Mouse (Mus musculus) megakaryocyte, embryonic 14.5 days (primary cell): ENCODE data around the gene Tm9sf1. TPM values are rescaled to one million over a fixed set of nuclear protein-coding genes. Genes with fewer than 3 reads are reported as not detected.

Experiments used
- H3K27me3 ChIP-seq: replicated peaks from 2 replicates; pipeline ENCODE3; 2012; ENCODE audit warnings: inconsistent platforms
- H3K36me3 ChIP-seq: replicated peaks from 2 replicates; pipeline ENCODE3; 2012; ENCODE audit warnings: low read length, inconsistent platforms, mixed read lengths
- H3K4me1 ChIP-seq: 2 replicates; pipeline ENCODE4 v1.6.1; 2012; ENCODE audit warnings: inconsistent platforms
- H3K4me3 ChIP-seq: replicated peaks from 2 replicates; pipeline ENCODE3; 2012; ENCODE audit warnings: moderate library complexity, mild to moderate bottlenecking, inconsistent platforms
- H3K9me3 ChIP-seq: 2 replicates; pipeline ENCODE4 v1.6.1; 2012; ENCODE audit warnings: inconsistent platforms
- FLI1 ChIP-seq: IDR thresholded peaks from 2 replicates; pipeline ENCODE4 v1.6.1; 2012; ENCODE audit warnings: low read length, inconsistent platforms, mixed read lengths
- GATA1 ChIP-seq: IDR thresholded peaks from 3 replicates; pipeline ENCODE4 v1.6.1; 2012; ENCODE audit warnings: mixed read lengths, low read length, inconsistent platforms, borderline replicate concordance
- polyA plus RNA-seq: library from polyadenylated mRNA; stranded (reverse); fragments of >175 nt; gene quantifications from 2 replicates; pipeline ENCODE4 v1.2.3, GENCODE M21; 2012; ENCODE audit warnings: low replicate concordance; ENCODE audit not compliant: insufficient read depth

The Tm9sf1 gene
- polyA plus RNA-seq, 1 experiment = 9.0 TPM

DNA sequence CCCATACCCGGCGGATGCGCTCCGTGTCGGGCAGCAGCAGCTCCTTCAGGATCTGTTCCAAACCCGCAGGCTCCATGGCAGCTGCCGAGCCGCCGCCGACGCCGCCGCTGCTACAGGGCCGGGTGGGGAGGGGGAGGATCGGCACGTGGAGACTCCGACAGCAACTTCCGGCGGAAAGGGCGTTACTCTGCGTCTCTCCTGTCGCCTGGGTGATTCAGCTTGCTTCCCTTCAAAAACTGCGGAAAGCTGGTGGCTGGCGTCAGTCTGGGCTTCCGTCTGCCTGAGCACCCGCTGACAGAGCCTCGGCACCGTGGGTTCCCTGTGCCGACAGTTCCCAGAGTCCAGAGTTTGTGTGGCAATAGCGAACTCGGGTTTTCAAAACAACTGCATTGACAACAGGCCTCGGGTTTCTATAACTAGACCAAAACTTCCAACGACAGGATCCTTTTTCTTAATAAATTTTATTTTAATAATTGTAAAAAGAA lies 8.0 kb downstream of the Tm9sf1 start, which contains the start of gene Ipo4:
Gene Ipo4 (minus strand): TSS at position 435 of the 485 bp plus-strand sequence.
- Histone ChIP-seq H3K9me3 (no peaks in the 10 kb centered on the region), H3K4me1 (peaks cover 42% of the 10 kb centered on the region), H3K4me3 (peak within 1 kb of the TSS; percentile 98), H3K36me3 (peaks cover 84% of the 10 kb centered on the region), H3K27me3 (no peaks in the 10 kb centered on the region)
- no peak for TF ChIP-seq FLI1
- no peak for TF ChIP-seq GATA1

DNA sequence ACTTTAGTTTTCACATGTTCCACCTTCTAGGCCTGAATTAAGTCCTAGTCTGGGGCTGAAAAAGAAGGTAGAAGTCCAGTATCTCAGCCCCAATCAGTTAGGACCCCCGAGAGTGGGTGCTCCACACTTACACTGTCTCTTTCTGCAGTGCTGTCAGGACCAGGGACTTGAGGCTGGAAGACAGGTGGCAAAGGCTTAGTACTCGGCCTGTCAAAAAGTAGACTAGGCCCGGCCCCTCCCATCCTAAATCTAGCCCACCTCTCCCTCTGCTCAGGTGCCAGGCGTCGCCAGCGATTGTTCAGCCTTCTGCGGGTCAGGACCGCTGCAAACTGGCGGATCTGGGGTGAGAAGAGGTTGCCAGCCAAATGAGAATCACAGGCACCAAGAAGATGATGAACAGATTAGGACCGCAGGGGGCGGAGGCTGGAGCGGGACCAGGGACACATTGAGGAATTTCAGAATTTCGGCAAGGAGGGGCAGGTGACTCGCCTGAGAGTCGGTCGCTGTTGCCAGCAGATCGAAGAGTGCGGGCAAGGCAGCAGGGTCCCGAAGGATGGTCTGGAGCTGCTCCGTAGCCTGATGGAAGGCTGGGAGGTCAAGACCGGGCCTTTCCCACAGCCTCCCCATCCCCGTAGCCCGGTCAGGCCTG lies 8.6 kb downstream of the Tm9sf1 start:
- no peaks in the 10 kb centered on the region for H3K27me3 ChIP-seq
- peaks cover 37% of the 10 kb centered on the region for H3K4me1 ChIP-seq
- TF ChIP-seq FLI1 = no peak
- TF ChIP-seq GATA1 = no peak
- peaks cover 84% of the 10 kb centered on the region for H3K36me3 ChIP-seq
- no peaks in the 10 kb centered on the region for H3K9me3 ChIP-seq
- peak overlapping the region; percentile 98 for H3K4me3 ChIP-seq

DNA sequence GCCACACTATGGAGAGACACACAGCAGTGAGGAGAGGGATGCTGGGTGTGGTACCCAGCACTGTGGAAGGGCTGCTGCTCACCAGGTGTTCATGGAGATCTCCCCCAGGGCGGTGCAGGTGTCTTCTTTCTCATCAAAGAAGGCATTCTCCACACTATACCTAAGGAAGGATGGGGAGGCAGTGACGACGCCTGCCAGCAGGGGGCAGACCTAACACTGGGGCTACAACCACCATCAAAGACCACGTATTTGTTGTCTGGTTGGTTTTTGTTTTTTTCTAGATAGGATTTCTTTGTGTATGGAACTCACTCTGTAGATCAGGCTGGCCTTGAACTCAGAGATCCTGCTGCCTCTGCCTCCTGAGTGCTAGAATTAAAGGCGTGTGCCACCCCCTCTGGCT lies 14.3 kb downstream of the Tm9sf1 start:
- Histone ChIP-seq H3K36me3 (peaks cover 99% of the 10 kb centered on the region), H3K9me3 (no peaks in the 10 kb centered on the region), H3K4me3 (no peak overlapping the region), H3K4me1 (peaks cover 16% of the 10 kb centered on the region), H3K27me3 (no peaks in the 10 kb centered on the region)
- TF ChIP-seq FLI1 (no peak), GATA1 (no peak)

- Histone ChIP-seq H3K36me3 (peaks cover 97% of the 10 kb centered on the region), H3K4me3 (peak overlapping the region; percentile 0)
Measured at GRCm38 (mm10) chr14:55628077-55628827, 15.4 kb downstream of the Tm9sf1 start.

DNA sequence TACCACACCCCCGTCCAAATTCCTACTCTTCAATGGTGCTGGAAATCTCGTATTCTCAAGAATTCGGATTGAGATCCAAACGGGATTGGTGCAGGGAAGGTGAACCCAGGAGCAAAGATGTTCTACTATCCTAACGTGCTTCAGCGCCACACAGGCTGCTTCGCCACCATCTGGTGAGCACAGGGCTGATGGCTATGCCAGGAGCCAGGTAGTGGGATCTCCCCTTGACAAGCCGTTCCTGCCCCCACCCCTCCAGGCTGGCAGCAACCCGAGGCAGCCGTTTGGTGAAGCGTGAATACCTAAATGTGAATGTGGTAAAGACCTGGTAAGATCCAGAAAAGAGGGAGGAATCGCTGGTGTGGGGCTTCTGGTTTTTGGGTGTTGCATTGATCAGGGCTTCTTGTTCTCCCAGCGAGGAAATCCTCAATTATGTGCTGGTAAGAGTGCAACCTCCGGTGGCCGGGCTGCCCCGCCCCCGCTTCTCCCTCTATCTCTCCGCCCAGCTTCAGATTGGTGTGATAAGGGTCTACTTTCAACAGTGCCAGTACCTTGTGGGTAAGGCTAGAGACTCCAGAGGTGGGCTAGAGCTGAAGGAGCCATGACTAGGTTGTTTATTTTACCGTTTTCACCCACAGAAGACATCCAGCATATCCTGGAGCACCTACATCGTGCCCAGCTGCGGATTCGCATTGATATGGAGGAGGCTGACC lies 25.0 kb downstream of the Tm9sf1 start:
- peaks cover 30% of the 10 kb centered on the region for H3K4me1 ChIP-seq
- H3K27me3 ChIP-seq = peaks cover 18% of the 10 kb centered on the region
- H3K36me3 ChIP-seq = peaks cover 2% of the 10 kb centered on the region
- TF ChIP-seq GATA1 (no peak), FLI1 (no peak)
- H3K9me3 ChIP-seq = no peaks in the 10 kb centered on the region
- peak overlapping the region; percentile 76 for H3K4me3 ChIP-seq

More at GRCm38 (mm10) chr14:55628077-55628827, 15.4 kb downstream of the Tm9sf1 start:
- TF ChIP-seq GATA1 (no peak), FLI1 (no peak)
- H3K9me3 ChIP-seq = no peaks in the 10 kb centered on the region
- H3K27me3 ChIP-seq = no peaks in the 10 kb centered on the region
- H3K4me1 ChIP-seq = peaks cover 7% of the 10 kb centered on the region; the same call in 1 of the 2 replicates

- Histone ChIP-seq H3K36me3 (no peaks in the 10 kb centered on the region), H3K4me3 (peak within 1 kb of the TSS; percentile 76), H3K27me3 (peaks cover 18% of the 10 kb centered on the region), H3K9me3 (no peaks in the 10 kb centered on the region), H3K4me1 (peaks cover 30% of the 10 kb centered on the region)
- TF ChIP-seq FLI1 (no peak), GATA1 (no peak)
Measured at GRCm38 (mm10) chr14:55617822-55618221, 25.8 kb downstream of the Tm9sf1 start, which contains the start of gene Rec8. TSS of gene Rec8 (plus strand) at chr14:55618037.

DNA sequence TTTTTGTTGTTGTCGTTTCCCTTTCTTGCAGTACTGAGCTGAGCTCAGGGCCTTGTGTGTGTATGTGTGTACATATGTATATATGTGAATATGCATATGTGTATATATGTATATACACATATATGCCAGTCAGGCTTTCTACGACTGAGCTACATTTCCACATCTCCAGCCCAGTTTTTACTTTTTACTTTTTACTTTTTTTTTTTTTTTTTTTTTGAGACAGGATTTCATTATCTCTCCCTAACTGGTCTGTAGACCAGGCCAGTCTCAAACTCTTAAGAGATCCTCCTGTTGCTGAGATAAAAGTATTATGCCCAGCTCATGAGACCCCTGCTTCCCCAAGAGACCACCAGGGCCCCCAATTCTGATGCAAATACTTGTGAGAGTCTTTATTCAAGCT lies 26.8 kb downstream of the Tm9sf1 start:
- no peak overlapping the region for H3K4me3 ChIP-seq
- no peak for TF ChIP-seq FLI1
- TF ChIP-seq GATA1 = no peak
- H3K36me3 ChIP-seq = no peaks in the 10 kb centered on the region
- H3K27me3 ChIP-seq = peaks cover 18% of the 10 kb centered on the region
- H3K9me3 ChIP-seq = no peaks in the 10 kb centered on the region
- peaks cover 23% of the 10 kb centered on the region for H3K4me1 ChIP-seq

- TF ChIP-seq GATA1 (no peak), FLI1 (no peak)
- Histone ChIP-seq H3K4me3 (no peak overlapping the region), H3K4me1 (peaks cover 21% of the 10 kb centered on the region), H3K36me3 (peaks cover 2% of the 10 kb centered on the region), H3K9me3 (no peaks in the 10 kb centered on the region), H3K27me3 (peaks cover 18% of the 10 kb centered on the region)
Measured at GRCm38 (mm10) chr14:55615876-55616275, 27.7 kb downstream of the Tm9sf1 start.

GRCm38 (mm10) chr14:55614565-55615178 lies 28.9 kb downstream of the Tm9sf1 start:
- TF ChIP-seq FLI1 = no peak
- no peak for TF ChIP-seq GATA1
- peaks cover 21% of the 10 kb centered on the region for H3K4me1 ChIP-seq
- H3K4me3 ChIP-seq = no peak overlapping the region

GRCm38 (mm10) chr14:55613346-55613745 lies 30.3 kb downstream of the Tm9sf1 start:
- Histone ChIP-seq H3K9me3 (no peaks in the 10 kb centered on the region), H3K27me3 (peaks cover 3% of the 10 kb centered on the region), H3K36me3 (peaks cover 26% of the 10 kb centered on the region), H3K4me3 (no peak overlapping the region), H3K4me1 (peaks cover 14% of the 10 kb centered on the region)
- TF ChIP-seq GATA1 = no peak
- TF ChIP-seq FLI1 = no peak

More at GRCm38 (mm10) chr14:55614565-55615178, 28.9 kb downstream of the Tm9sf1 start:
- H3K9me3 ChIP-seq = no peaks in the 10 kb centered on the region
- H3K27me3 ChIP-seq = peaks cover 14% of the 10 kb centered on the region
- peaks cover 13% of the 10 kb centered on the region for H3K36me3 ChIP-seq
